Mouse (Mus musculus) kidney, postnatal 25 days (tissue): ENCODE results near the gene Acsbg2.

Experiments used
- DNase-seq, 2 experiments: peaks; one replicate each; pipeline ENCODE4 v3.0.0; 2021; ENCODE audit warnings: mixed read lengths in 2 of 2

Gene Acsbg2

DNA sequence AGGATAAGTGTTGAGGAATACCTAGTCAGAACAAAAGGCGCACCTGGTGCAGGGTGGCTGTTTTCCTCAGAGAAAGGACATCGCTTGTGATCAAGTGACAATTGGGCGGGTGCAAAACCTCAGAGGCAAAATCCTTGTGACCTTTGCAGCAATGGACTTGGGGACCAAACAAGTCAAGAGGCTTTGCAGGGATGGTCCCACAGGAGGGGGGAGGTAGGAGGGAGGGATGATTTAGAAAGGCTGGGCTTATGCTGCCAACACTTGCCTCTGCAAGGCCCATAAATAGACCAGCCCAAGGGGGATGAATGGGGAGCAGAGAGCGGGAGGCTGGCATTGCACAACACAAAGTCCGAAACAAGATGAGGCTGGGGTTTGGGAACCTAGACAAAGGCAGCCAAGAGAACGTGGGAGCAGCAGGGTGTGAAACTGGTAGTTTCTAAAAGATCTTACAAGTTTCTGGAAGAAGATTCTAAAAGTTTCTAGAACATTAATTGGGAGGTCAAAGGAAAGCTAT, 55.2 kb downstream of the Acsbg2 start:
- DNase-seq: no peak

DNA sequence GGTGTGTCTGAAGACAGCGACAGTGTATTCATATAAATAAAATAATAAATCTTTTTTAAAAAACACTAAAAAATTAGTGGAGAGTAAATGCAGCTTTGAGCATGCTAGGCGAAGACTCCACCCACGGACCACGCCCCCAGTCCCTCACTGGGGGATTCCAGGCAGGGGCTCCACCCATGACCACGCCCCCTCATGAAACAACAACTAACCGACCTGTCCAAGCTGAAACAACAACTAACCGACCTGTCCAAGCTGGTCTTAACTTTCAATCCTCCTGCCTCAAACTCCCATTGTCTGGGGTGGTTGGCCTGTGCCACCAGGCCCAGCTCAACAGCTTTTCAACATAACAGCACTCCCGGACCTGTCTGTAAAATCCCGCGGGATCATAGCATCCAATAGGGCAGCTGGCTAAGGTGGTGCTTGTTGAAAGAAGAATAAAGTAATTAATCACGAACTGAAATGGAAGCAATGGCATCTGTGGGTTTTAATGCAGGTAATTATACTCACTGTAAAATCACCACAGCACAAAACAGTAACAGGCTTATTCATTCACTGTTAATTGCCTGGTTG, 56.1 kb downstream of the Acsbg2 start:
- DNase-seq: peak; percentile 27 to 61

DNA sequence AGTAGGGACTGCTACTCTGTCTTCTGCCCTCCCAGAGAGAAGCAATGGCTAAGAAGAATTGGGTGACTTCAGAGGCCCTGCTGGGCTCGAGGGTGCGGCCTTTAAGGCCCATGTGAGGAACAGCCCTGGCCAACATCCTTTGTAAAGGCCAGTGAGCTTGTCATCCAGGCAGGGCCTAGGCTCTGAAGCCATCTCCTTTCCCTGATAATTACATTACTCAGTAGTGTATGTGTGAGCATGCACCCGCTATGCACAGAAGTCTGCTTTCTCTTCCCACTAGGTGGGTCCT, 59.2 kb downstream of the Acsbg2 start:
- no peak for DNase-seq

DNA sequence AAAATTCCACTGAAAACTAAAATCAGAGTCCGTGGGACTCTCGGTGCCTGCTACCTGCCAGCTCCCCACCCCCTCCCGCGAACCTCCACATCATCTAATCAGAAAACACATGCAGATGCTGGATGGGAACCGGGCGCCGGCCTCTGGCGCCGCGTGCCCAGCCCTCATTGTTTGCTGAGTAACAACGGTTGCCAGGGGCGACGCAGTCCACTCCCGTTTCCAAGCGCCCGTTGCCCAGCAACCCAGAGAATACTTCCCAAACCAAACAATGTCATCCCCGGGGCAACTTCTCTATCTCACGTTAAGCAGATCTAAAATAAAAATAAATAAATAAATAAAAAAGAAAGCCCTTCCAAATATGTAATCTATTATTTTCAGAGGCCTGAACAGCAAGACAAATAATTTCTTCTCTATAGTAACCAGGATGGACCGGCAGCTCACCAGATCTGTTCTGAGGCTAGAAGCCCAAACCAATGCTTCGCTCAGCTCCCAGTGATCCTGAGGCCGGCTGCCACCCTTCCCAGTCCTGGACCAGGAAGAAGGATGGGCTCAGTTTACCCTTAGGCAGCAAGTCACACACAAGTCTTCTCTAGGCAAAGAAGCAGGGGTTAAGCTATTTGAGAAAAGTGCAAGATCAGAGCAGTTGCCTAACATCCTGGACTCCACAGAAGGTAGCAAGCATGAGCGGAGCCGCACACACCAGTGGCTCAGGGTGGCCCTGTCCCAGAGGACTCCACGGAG, 59.8 kb downstream of the Acsbg2 start:
- DNase-seq: peak; percentile 66 to 80

DNA sequence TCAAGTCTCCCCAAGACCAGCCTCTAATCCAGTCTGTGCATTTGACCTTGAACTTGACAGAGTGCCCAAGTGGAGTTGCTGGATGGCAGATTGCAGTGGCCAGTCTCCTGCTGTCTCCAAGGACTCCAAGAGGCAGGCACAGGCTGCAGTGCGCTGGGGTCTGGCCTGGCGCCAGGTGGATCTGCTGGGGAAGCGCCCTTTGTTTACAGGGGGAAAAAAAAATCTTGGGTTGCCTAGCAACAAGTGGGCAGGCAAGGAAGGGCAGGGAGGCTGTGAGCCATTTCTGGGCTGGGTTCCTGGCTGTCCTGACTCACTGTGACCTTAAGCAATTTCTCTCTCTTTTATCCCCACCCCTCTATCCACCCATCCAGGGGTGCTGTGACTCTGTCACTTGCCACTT, 64.0 kb downstream of the Acsbg2 start:
- DNase-seq: peak; percentile 88 to 93

DNA sequence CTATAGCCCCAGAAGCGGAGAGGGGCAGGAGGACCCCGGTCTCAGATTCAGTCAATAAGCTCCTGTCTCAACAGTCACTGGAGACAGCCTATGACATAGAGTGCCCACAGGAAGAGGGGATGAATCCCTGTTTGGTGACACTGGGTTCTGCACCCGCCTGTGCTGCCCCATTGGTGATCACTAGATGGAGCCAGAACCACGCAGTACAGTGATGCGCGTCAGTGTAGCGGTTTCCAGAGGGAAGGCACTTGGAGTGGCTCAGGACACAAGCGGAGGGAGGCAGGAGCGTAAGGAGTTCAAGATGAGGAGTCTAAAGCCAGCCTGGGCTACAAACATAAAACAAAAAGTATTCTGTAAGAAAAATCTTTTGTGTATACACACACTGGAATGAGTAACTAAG, 65.7 kb downstream of the Acsbg2 start:
- peak; percentile 77 to 80 for DNase-seq

DNA sequence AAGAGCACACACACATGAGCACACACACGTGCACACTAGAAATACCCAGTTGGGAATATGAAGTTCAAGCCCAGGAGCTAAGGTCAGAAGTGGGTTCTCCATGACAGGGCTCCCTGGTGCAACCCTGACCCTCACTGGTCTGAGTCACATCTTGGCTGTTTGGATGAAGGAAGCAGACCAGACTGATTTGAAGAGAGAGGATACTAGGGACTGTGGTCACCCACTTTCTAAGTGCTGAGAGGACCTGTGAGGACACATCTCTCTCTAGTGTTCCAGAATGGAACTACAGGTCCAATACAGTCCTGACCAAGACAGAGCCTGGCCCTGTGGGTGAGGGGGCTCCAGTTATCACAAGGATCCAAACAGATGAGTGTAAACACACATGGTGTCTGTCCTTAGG, 68.5 kb downstream of the Acsbg2 start:
- no peak for DNase-seq

DNA sequence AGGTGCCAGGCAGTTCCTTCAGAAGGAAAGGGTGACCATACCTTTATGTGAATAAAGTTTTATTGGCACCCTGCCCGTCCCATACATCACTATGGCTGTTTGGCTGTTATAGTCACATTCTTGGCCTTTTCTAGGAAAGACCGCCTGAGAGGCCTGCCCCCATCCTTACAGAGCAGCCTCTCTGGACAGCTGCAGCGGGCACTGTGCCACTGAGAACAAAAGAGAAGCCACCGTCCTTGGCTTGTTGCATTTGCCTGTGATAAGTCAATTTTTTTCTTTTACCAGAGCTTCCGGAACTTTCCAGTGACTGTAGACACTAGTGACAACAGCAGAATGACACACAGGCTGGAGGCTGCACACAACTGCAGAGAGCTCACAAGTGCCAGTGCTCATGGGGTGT, 69.3 kb downstream of the Acsbg2 start:
- DNase-seq: no peak

DNA sequence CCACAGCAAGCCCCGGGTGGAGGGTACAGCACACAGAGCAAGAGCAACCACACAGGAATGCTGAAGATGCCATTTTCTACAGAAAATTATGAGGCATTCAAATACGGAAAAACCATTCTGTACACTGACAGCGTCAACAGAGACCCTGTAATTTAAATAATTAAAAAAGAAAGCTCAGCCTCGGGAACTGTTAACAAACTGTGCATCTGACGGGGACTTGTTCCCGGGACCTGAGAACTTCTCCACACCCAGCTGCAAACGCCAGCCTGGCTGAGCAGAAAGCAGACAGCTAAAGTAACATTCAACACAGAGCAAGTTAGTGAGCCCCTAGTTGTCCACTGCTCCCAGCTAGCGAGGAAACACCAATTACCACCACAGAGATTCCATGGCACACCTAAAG, 72.2 kb downstream of the Acsbg2 start:
- DNase-seq: no peak

DNA sequence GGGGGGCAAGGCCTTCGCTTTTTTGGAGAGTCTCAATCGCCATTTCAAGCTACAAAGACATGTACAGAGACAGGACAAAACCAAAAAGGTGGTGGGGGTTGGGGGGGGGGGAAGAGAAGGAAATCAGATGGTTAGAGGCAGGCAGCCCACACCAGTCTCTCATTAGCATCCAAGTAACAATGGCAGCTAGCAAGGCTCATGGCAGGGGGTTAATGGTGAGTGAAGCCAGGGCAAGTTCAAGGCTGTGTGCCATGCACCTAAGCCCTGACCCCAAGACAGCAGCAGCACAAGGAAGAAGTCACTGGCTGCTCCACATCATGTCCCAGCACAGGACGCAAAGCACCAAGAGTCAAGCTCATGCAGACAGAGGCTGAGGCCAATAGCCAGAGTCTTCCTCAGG, 75.0 kb downstream of the Acsbg2 start:
- no peak for DNase-seq

DNA sequence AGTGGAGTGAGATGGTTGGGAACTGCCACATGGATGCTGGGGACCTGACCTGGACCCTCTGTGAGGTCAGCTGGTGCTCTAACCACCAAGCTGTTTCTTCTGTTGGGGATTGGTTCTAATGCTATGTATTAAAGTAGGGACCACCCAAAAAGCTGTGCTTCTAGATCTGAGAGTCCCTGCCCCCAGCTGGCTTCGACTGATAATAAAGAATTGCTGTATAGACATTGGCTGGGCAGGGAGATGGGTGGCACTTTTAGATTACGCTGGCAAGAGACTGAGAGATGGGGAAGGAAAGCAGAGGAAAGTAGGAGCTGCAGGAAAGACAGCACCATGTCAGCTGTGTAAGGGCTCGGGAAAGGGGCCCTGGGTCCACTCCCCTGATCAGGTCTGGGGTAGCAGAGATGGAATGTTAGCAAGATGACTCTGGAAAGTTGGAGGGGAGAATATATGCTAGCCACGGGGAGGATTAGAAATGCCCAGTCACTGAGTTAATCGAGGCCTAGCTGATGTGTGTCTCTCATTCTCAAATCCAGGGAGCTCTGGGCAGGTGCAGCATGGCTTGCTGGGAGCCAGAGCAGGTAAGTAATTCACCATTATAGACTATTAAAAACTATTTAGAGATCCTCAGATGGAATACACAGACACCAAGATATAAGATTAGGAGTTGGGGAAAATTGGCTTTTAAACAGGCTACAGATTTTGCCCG, 80.5 kb downstream of the Acsbg2 start:
- DNase-seq: no peak
